Mouse (Mus musculus): ENCODE measurements at regions not wholly inside any gene's neighbourhood (a gene's known extent, or its start where the extent isn't known, plus 50 kb on each side); places are given as distances from the start of the nearest gene placed in this dataset.
"Not testable (repeated sequence)": the region's sequence is repeated elsewhere in the genome, so short reads cannot be mapped to it uniquely, and the experiment has no call there.

DNA sequence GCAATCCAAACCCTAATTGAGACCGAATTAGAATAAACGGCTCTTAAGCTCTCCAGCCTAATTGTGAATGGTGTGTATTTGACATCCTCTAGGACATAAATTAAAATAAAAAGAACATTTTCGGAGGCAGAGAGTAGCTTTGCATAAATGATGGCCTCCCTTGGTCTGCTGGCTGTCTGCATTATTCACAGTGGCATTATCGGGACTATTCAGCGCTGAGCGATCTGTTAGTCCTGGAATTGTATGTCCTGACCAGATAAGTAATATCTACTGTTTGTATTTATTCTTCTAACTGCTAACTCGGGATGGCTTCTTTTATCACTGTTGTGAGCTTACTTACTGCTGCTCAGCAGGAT, 299.6 kb downstream of the Chl1 start:
- WGBS (ENCODE audit: insufficient replicate concordance): 14% methylated on average over 7 of the region's 7 CpGs
- H3K4me2 ChIP-seq (ENCODE audit: low read depth): peak overlapping the region; percentile 31
- no peak overlapping the region for H3K27ac ChIP-seq
- H3K4me3 ChIP-seq (ENCODE audit: insufficient read depth in 1 of 2, low read depth in 2 of 2, low read length in 2 of 2): no peak overlapping the region
- no peak for DNase-seq (ENCODE audit: low read depth in 3 of 3, low spot score in 3 of 3)
- H3K27me3 ChIP-seq (ENCODE audit: control insufficient read depth, insufficient read depth, low read length): no peaks in the 10 kb centered on the region
- no peaks in the 10 kb centered on the region for H3K36me3 ChIP-seq (replicated peaks; ENCODE audit: control insufficient read depth, insufficient read depth, low read depth)
- peak; percentile 48 for TF ChIP-seq EP300 (IDR thresholded peaks at IDR 0.05; ENCODE audit: low read depth)
- no peak for TF ChIP-seq CTCF (IDR thresholded peaks at IDR 0.05; ENCODE audit: low read depth)
- no peaks in the 10 kb centered on the region for H3K4me1 ChIP-seq (replicated peaks; ENCODE audit: control insufficient read depth in 2 of 2, insufficient read depth in 2 of 2, low read length in 1 of 2)
- ATAC-seq (ENCODE audit: insufficient read depth): peak; percentile 85
- no peaks in the 10 kb centered on the region for H3K9me3 ChIP-seq (ENCODE audit: control insufficient read depth, low read length)
- H3K9ac ChIP-seq (replicated peaks): no peak overlapping the region

GRCm38 (mm10) chr6:103810342-103811001, 300.1 kb downstream of the Chl1 start:
- H3K27me3 ChIP-seq (ENCODE audit: control insufficient read depth, insufficient read depth, low read length): no peaks in the 10 kb centered on the region
- peak overlapping the region; percentile 31 for H3K4me2 ChIP-seq (ENCODE audit: low read depth)

DNA sequence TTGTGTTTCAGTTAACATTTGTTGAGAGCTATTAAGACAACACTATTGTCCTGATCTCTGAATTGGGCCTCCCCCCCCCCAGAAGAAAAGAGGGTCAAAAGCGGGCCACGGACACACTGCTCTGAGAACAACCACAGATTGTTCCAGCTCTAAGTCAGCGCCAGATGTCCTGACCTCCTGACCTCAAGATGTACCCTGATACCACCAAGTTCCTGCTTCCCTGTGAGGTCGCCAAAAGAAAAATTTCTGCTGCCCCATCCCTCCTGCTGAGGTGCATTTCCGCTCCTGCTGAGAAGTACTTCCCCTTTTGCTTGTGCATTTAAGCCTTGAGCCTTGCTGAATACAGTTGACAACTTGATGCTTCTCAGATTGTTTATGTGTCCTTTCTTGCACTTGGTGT, 306.0 kb downstream of the Chl1 start:
- DNase-seq (ENCODE audit: low read depth in 3 of 3, low spot score in 3 of 3); ATAC-seq (ENCODE audit: insufficient read depth); H3K27me3 ChIP-seq (ENCODE audit: control insufficient read depth, insufficient read depth, low read length); H3K27ac ChIP-seq; H3K4me1 ChIP-seq (replicated peaks; ENCODE audit: control insufficient read depth in 2 of 2, insufficient read depth in 2 of 2, low read length in 1 of 2); H3K36me3 ChIP-seq (replicated peaks; ENCODE audit: control insufficient read depth, insufficient read depth, low read depth); H3K4me2 ChIP-seq (ENCODE audit: low read depth); H3K9me3 ChIP-seq (ENCODE audit: control insufficient read depth, low read length); H3K4me3 ChIP-seq (ENCODE audit: insufficient read depth in 1 of 2, low read depth in 2 of 2, low read length in 2 of 2); H3K9ac ChIP-seq (replicated peaks): not testable (repeated sequence)
- WGBS (ENCODE audit: insufficient replicate concordance): 49% methylated on average over 5 of the region's 5 CpGs

More at GRCm38 (mm10) chr6:103810342-103811001, 300.1 kb downstream of the Chl1 start:
- Histone ChIP-seq H3K9me3 (ENCODE audit: control insufficient read depth, low read length) (no peaks in the 10 kb centered on the region), H3K27ac (no peak overlapping the region), H3K36me3 (replicated peaks; ENCODE audit: control insufficient read depth, insufficient read depth, low read depth) (no peaks in the 10 kb centered on the region), H3K4me1 (replicated peaks; ENCODE audit: control insufficient read depth in 2 of 2, insufficient read depth in 2 of 2, low read length in 1 of 2) (no peaks in the 10 kb centered on the region), H3K9ac (replicated peaks) (no peak overlapping the region), H3K4me3 (ENCODE audit: insufficient read depth in 1 of 2, low read depth in 2 of 2, low read length in 2 of 2) (no peak overlapping the region; a peak in 1 of 4 replicates)
- no peak for TF ChIP-seq CTCF (IDR thresholded peaks at IDR 0.05; ENCODE audit: low read depth)
- 0 out of 2 replicates have a peak, but pooled peaks have one; percentile 7 for TF ChIP-seq EP300 (IDR thresholded peaks at IDR 0.05; ENCODE audit: low read depth)
- no peak for DNase-seq (ENCODE audit: low read depth in 3 of 3, low spot score in 3 of 3)
- 4% methylated on average over 13 of the region's 13 CpGs for WGBS (ENCODE audit: insufficient replicate concordance)
- peak; percentile 53; the same call in 1 of the 2 replicates for ATAC-seq (ENCODE audit: insufficient read depth)

DNA sequence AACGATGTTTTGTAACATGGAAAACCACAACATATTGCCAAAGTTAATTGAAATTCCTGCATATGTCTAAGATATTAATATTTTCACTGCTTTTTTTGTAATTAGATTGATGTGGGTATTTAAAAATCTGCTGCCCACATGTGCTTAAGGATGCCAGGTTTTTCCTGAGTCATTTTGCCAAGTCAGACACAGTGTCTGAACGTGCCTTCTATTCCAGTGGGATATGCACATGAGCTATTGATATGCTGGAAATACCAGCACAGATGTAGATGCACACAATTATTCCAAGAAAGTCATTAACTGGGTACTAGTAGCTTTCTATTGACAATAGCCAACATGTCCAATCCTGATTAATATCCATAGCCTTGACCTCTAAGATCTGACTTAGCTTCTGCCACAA, 315.7 kb downstream of the Chl1 start:
- no peak overlapping the region for H3K9ac ChIP-seq (replicated peaks)
- WGBS (ENCODE audit: insufficient replicate concordance): 52% methylated on average over 2 of the region's 2 CpGs

DNA sequence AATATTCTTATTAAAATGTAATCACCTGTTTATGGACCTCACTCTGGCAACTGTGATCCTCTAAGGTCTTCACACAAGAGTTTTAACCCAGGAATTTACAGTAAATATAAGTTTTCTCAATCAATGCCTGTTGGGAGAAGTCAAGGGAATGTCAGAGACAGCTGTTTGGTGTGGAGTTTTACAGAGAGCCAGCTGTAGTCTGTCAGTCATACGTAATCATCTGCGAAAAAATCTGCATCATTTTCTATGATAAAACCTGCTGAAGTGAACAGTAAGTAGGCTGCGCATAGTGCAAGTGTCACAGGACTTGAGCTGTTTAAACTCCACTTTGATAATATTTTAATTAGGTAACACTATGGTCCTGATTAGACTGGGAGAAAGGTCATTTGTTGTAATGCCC, 317.2 kb downstream of the Chl1 start:
- H3K36me3 ChIP-seq (replicated peaks; ENCODE audit: control insufficient read depth, insufficient read depth, low read depth): no peaks in the 10 kb centered on the region

More for the DNA sequence above, 315.7 kb downstream of the Chl1 start:
- Histone ChIP-seq H3K4me1 (replicated peaks; ENCODE audit: control insufficient read depth in 2 of 2, insufficient read depth in 2 of 2, low read length in 1 of 2) (no peaks in the 10 kb centered on the region), H3K36me3 (replicated peaks; ENCODE audit: control insufficient read depth, insufficient read depth, low read depth) (no peaks in the 10 kb centered on the region), H3K27me3 (ENCODE audit: control insufficient read depth, insufficient read depth, low read length) (no peaks in the 10 kb centered on the region), H3K4me3 (ENCODE audit: insufficient read depth in 1 of 2, low read depth in 2 of 2, low read length in 2 of 2) (no peak overlapping the region), H3K4me2 (ENCODE audit: low read depth) (no peak overlapping the region), H3K27ac (no peak overlapping the region), H3K9me3 (ENCODE audit: control insufficient read depth, low read length) (no peaks in the 10 kb centered on the region)
- TF ChIP-seq EP300 (IDR thresholded peaks at IDR 0.05; ENCODE audit: low read depth): no peak
- no peak for TF ChIP-seq CTCF (IDR thresholded peaks at IDR 0.05; ENCODE audit: low read depth)
- ATAC-seq (ENCODE audit: insufficient read depth) (no peak), DNase-seq (ENCODE audit: low read depth in 3 of 3, low spot score in 3 of 3) (no peak)

More for the DNA sequence above, 317.2 kb downstream of the Chl1 start:
- no peaks in the 10 kb centered on the region for H3K27me3 ChIP-seq (ENCODE audit: control insufficient read depth, insufficient read depth, low read length)
- no peaks in the 10 kb centered on the region for H3K4me1 ChIP-seq (replicated peaks; ENCODE audit: control insufficient read depth in 2 of 2, insufficient read depth in 2 of 2, low read length in 1 of 2)
- H3K9me3 ChIP-seq (ENCODE audit: control insufficient read depth, low read length): no peaks in the 10 kb centered on the region
- no peak overlapping the region for H3K27ac ChIP-seq
- TF ChIP-seq EP300 (IDR thresholded peaks at IDR 0.05; ENCODE audit: low read depth) (no peak), CTCF (IDR thresholded peaks at IDR 0.05; ENCODE audit: low read depth) (no peak)
- DNase-seq (ENCODE audit: low read depth in 3 of 3, low spot score in 3 of 3): no peak
- H3K4me2 ChIP-seq (ENCODE audit: low read depth): no peak overlapping the region
- 76% methylated on average over 3 of the region's 3 CpGs for WGBS (ENCODE audit: insufficient replicate concordance)
- H3K9ac ChIP-seq (replicated peaks): no peak overlapping the region
- H3K4me3 ChIP-seq (ENCODE audit: insufficient read depth in 1 of 2, low read depth in 2 of 2, low read length in 2 of 2): no peak overlapping the region
- no peak for ATAC-seq (ENCODE audit: insufficient read depth)

All from liver, embryonic 14.5 days (tissue).